Mouse (Mus musculus) B cell, adult 67 days (primary cell): ENCODE data around the gene A4galt. TPM values are rescaled to one million over a fixed set of nuclear protein-coding genes. Genes with fewer than 3 reads are reported as not detected.

Experiments
- total RNA-seq, 2 experiments: library from RNA; stranded (reverse); gene quantifications; 4 replicates each; pipeline ENCODE4 v1.2.4; 2023

A4galt gene
- under 1 TPM in 1 of 2 experiments, not detected in 1; 0.44 TPM for total RNA-seq

DNA sequence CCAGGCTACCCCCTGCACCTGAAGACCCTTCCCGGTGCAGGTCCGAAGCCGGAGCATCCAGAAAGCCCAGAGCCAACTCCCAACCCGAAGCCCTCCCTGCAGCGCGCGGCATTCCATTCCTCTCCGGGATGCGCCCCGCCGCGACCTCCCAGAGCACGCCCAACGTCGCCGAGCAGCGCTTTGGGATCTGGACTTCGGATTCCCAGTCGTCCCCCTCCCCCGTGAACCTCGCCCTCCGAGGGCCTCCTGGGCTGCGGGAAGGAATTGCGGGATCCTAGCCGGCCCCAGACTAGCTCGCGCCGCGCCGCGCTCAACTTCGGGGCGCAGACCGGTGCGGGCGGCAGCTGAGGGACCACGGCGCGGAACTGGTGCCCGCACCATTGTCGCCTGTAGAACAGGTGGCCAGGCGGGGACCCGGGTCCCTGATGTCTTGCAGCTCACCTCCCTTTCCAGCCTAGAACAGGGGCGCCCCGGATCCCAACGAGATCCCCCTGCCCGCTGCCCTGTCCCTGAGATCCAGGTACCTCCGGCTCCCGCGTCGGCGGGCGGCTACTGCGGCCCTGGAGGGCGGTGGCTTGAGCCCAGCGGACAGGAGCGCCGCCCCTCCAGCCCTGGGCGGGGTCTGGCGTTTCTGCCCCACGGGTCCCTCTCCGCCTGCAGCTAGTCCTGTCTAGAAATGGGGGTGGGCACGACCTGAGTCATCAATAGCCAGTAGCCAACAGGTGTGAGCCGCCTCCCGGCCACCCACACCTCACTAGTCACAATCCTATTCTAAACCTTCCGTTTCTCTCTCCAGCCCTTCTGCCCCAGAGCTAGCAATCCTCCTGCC is at the start of gene A4galt:
Gene A4galt, minus strand, starts transcription at position 599 of the 829 bp plus-strand sequence.

Other genes with a start within 250 kb of the A4galt start
- 10 to 100 TPM; 35.7 to 41.6 TPM for gene Nfam1, start 218.5 kb downstream of the A4galt start, total RNA-seq
- 10 to 100 TPM; 23.2 to 25.5 TPM for gene Serhl, start 162.3 kb downstream of the A4galt start, total RNA-seq
- gene Rrp7a, start 129.0 kb downstream of the A4galt start, total RNA-seq: 10 to 100 TPM; 85.0 to 87.1 TPM
- 100 to 1,000 TPM; 166 to 180 TPM for gene Poldip3, start 102.4 kb downstream of the A4galt start, total RNA-seq
- gene Cyb5r3, start 79.2 kb downstream of the A4galt start, total RNA-seq: 10 to 100 TPM; 68.4 to 73.1 TPM
- 10 to 100 TPM; 13.3 to 13.5 TPM for gene Arfgap3, start 98.5 kb upstream of the A4galt start, total RNA-seq
- gene Pacsin2, start 212.8 kb upstream of the A4galt start, total RNA-seq: 10 to 100 TPM; 63.7 to 71.2 TPM